Mouse (Mus musculus): ENCODE measurements around the gene Fcor.

Gene Fcor

GRCm38 (mm10) chr8:3676131-3676992 is 4.2 kb upstream of the Fcor start, which contains the start of gene Trappc5:
Trappc5 (plus strand) TSS chr8:3676299.
- peak; percentile 84 for DNase-seq (ENCODE audit: low read depth, low spot score)

- DNase-seq (ENCODE audit: low read depth, low spot score), result no peak
Measured at GRCm38 (mm10) chr8:3674671-3675070, 2.5 kb upstream of the Fcor start.

- DNase-seq (ENCODE audit: low read depth, low spot score), result no peak
Measured at GRCm38 (mm10) chr8:3670388-3670787, 1.8 kb downstream of the Fcor start.

- DNase-seq (ENCODE audit: low read depth, low spot score), result no peak
Measured at GRCm38 (mm10) chr8:3665507-3665906, 6.7 kb downstream of the Fcor start, which contains the start of gene Mcemp1. Mcemp1 (plus strand) TSS chr8:3665754.

- no peak for DNase-seq (ENCODE audit: low read depth, low spot score)
Measured at GRCm38 (mm10) chr8:3664405-3664804, 7.8 kb downstream of the Fcor start.

GRCm38 (mm10) chr8:3660889-3661288 is 11.3 kb downstream of the Fcor start:
- DNase-seq (ENCODE audit: low read depth, low spot score), result no peak

- DNase-seq (ENCODE audit: low read depth, low spot score), result no peak
Measured at GRCm38 (mm10) chr8:3656725-3657381, 15.3 kb downstream of the Fcor start.

GRCm38 (mm10) chr8:3655526-3655925 is 16.6 kb downstream of the Fcor start, which contains the start of gene Retn:
Retn (plus strand) TSS chr8:3655770.
- no peak for DNase-seq (ENCODE audit: low read depth, low spot score)

GRCm38 (mm10) chr8:3654726-3655508 is 17.2 kb downstream of the Fcor start:
- DNase-seq (ENCODE audit: low read depth, low spot score), result no peak

GRCm38 (mm10) chr8:3652845-3653244 is 19.3 kb downstream of the Fcor start:
- no peak for DNase-seq (ENCODE audit: low read depth, low spot score)

GRCm38 (mm10) chr8:3648990-3649389 is 23.2 kb downstream of the Fcor start:
- no peak for DNase-seq (ENCODE audit: low read depth, low spot score)

- DNase-seq (ENCODE audit: low read depth, low spot score), result no peak
Measured at GRCm38 (mm10) chr8:3648268-3648667, 23.9 kb downstream of the Fcor start.

GRCm38 (mm10) chr8:3647561-3647960 is 24.6 kb downstream of the Fcor start:
- no peak for DNase-seq (ENCODE audit: low read depth, low spot score)

GRCm38 (mm10) chr8:3646824-3647531 is 25.2 kb downstream of the Fcor start:
- no peak for DNase-seq (ENCODE audit: low read depth, low spot score)

- no peak for DNase-seq (ENCODE audit: low read depth, low spot score)
Measured at GRCm38 (mm10) chr8:3645804-3646203, 26.4 kb downstream of the Fcor start.

- DNase-seq (ENCODE audit: low read depth, low spot score), result no peak
Measured at GRCm38 (mm10) chr8:3631478-3631875, 40.7 kb downstream of the Fcor start.

- DNase-seq (ENCODE audit: low read depth, low spot score), result peak; percentile 22
Measured at GRCm38 (mm10) chr8:3630647-3631477, 41.3 kb downstream of the Fcor start, which contains the start of gene Stxbp2. Stxbp2 (plus strand) TSS chr8:3630955.

- DNase-seq (ENCODE audit: low read depth, low spot score), result no peak
Measured at GRCm38 (mm10) chr8:3628014-3628413, 44.1 kb downstream of the Fcor start.

- no peak for DNase-seq (ENCODE audit: low read depth, low spot score)
Measured at GRCm38 (mm10) chr8:3626971-3627370, 45.2 kb downstream of the Fcor start.

- DNase-seq (ENCODE audit: low read depth, low spot score), result no peak
Measured at GRCm38 (mm10) chr8:3625445-3625844, 46.7 kb downstream of the Fcor start, which contains the start of gene Pcp2. Pcp2 (minus strand) TSS chr8:3625545.

Data from brain, embryonic 18.5 days (tissue).